Mouse (Mus musculus): ENCODE results near the gene Plscr2.

- TF ChIP-seq EP300 (IDR thresholded peaks at IDR 0.05; ENCODE audit: low read depth) (no peak), CTCF (IDR thresholded peaks at IDR 0.05; ENCODE audit: low read depth) (no peak)
Observed at GRCm38 (mm10) chr9:92266558-92267171, 8.7 kb upstream of the Plscr2 start.
